Mouse (Mus musculus) midbrain, postnatal 0 days (tissue): ENCODE measurements around the gene Kmt2d. TPM values are rescaled to one million over a fixed set of nuclear protein-coding genes. Genes with fewer than 3 reads are reported as not detected.

Experiments used
- ATAC-seq: fragments of 200-750 bp; cut with Nextera tagmentation; 2 replicates; pipeline ENCODE4 v1.8.0; 2017; ENCODE audit warnings: moderate number of reproducible peaks, mild to moderate bottlenecking, moderate TSS enrichment, moderate library complexity; ENCODE audit not compliant: low FRiP score
- DNase-seq: peaks from one replicate; pipeline ENCODE4 v3.0.0-alpha.2; 2015; ENCODE audit warnings: low spot score
- H3K27ac ChIP-seq: fragments of 300-500 bp; sonication (generic); 2 replicates; pipeline ENCODE4 v1.5.1; 2014; ENCODE audit warnings: low read depth, mild to moderate bottlenecking, low read length, mixed read lengths
- H3K27me3 ChIP-seq: fragments of 300-500 bp; sonication (generic); 2 replicates; pipeline ENCODE4 v1.6.1; 2014; ENCODE audit warnings: low read length, control low read depth, mixed read lengths; ENCODE audit not compliant: insufficient read depth
- H3K36me3 ChIP-seq: fragments of 300-500 bp; sonication (generic); 2 replicates; pipeline ENCODE4 v1.6.1; 2014; ENCODE audit warnings: low read length, control low read depth, mixed read lengths; ENCODE audit not compliant: insufficient read depth
- H3K4me1 ChIP-seq: fragments of 300-500 bp; sonication (generic); 2 replicates; pipeline ENCODE4 v1.6.1; 2014; ENCODE audit warnings: mild to moderate bottlenecking, control low read depth, antibody characterized with exemption, low read length, mixed read lengths; ENCODE audit not compliant: insufficient read depth
- H3K4me2 ChIP-seq: fragments of 300-500 bp; sonication (generic); 2 replicates; pipeline ENCODE4 v1.6.1; 2014; ENCODE audit warnings: low read depth, mild to moderate bottlenecking, low read length, mixed read lengths; ENCODE audit not compliant: poor library complexity, severe bottlenecking
- H3K4me3 ChIP-seq: fragments of 300-500 bp; sonication (generic); 2 replicates; pipeline ENCODE4 v1.5.1; 2014; ENCODE audit warnings: low read depth, mild to moderate bottlenecking, low read length, moderate library complexity
- H3K9ac ChIP-seq: fragments of 300-500 bp; sonication (generic); replicated peaks from 2 replicates; pipeline ENCODE4 v1.6.1; 2014; ENCODE audit warnings: mild to moderate bottlenecking, low read length, moderate library complexity, mixed read lengths; ENCODE audit not compliant: poor library complexity, severe bottlenecking
- H3K9me3 ChIP-seq: fragments of 300-500 bp; sonication (generic); 2 replicates; pipeline ENCODE4 v1.6.1; 2016; ENCODE audit warnings: low read length, control low read depth
- CTCF ChIP-seq: IDR thresholded peaks from 2 replicates; pipeline ENCODE4 v1.5.1; 2016; ENCODE audit warnings: antibody characterized with exemption, mild to moderate bottlenecking
- WGBS: fragments of 180-500 bp; shearing (Covaris S2); extraction: QIAGEN DNeasy Blood & Tissue Kit; methylation state at CpG from one replicate; pipeline ENCODE4 v1.1.7; 2014; 5-methylcytosine and 5-hydroxymethylcytosine counted together
- polyA plus RNA-seq: library from polyadenylated mRNA; unstranded; fragments of >200 nt; fragmentation: Nextera tagmentation; extraction: Ambion mirVana; gene quantifications from 2 replicates; pipeline ENCODE4 v1.2.1, GENCODE M21; 2015
- total RNA-seq: library from RNA; depleted of rRNA; stranded (reverse); fragments of >200 nt; gene quantifications from 2 replicates; pipeline ENCODE4 v1.2.3, GENCODE M21; 2014

Kmt2d gene
- total and polyA plus RNA-seq, 2 experiments from 2014 or later: 7.7 to 32.5 TPM

- WGBS: 11% methylated on average over 19 of the region's 19 CpGs
- ATAC-seq: no peak
Measured at GRCm38 (mm10) chr15:98891198-98891742, 20.3 kb upstream of the Kmt2d start.

GRCm38 (mm10) chr15:98887526-98887925 lies 16.5 kb upstream of the Kmt2d start:
- ATAC-seq (no peak), DNase-seq (no peak)
- Histone ChIP-seq H3K9me3 (no peaks in the 10 kb centered on the region), H3K4me2 (no peak overlapping the region), H3K4me1 (no peaks in the 10 kb centered on the region), H3K27ac (no peak overlapping the region), H3K36me3 (no peaks in the 10 kb centered on the region), H3K4me3 (no peak overlapping the region), H3K27me3 (no peaks in the 10 kb centered on the region), H3K9ac (no peak overlapping the region)
- no peak for TF ChIP-seq CTCF
- WGBS: 85% methylated on average over 7 of the region's 7 CpGs

More at GRCm38 (mm10) chr15:98891198-98891742, 20.3 kb upstream of the Kmt2d start:
- Histone ChIP-seq H3K4me3 (no peak overlapping the region), H3K4me2 (no peak overlapping the region), H3K9ac (no peak overlapping the region), H3K4me1 (peaks cover 19% of the 10 kb centered on the region; the same call in 1 of the 2 replicates), H3K36me3 (no peaks in the 10 kb centered on the region), H3K9me3 (no peaks in the 10 kb centered on the region), H3K27me3 (peaks cover 25% of the 10 kb centered on the region), H3K27ac (no peak overlapping the region)
- no peak for DNase-seq
- TF ChIP-seq CTCF: no peak

- no peak for TF ChIP-seq CTCF
- Histone ChIP-seq H3K36me3 (no peaks in the 10 kb centered on the region), H3K9me3 (no peaks in the 10 kb centered on the region), H3K4me3 (no peak overlapping the region), H3K27ac (no peak overlapping the region), H3K4me2 (no peak overlapping the region), H3K27me3 (no peaks in the 10 kb centered on the region), H3K9ac (no peak overlapping the region), H3K4me1 (no peaks in the 10 kb centered on the region)
- 65% methylated on average over 8 of the region's 8 CpGs for WGBS
- DNase-seq: no peak
- ATAC-seq: no peak
Measured at GRCm38 (mm10) chr15:98886667-98887387, 15.8 kb upstream of the Kmt2d start.

DNA sequence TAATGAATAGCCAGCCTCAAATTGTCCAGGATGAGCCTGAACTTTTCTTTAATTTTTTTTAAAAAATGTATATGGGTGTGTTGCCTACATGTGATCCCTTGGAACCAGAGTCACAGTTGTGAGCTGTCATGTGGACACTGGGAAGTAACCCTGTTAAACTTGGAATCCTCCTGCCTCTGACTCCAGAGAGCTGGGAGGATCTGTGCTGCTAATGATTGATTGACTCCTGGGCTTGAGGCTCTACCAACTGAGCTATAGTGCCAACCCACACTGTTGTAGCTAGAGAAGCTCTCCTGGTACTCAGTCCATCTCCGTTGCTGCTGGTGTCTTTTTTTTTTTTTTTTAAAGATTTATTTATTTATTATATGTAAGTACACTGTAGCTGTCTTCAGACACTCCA lies 13.1 kb upstream of the Kmt2d start:
- H3K9ac ChIP-seq: no peak overlapping the region
- no peak for TF ChIP-seq CTCF
- no peak for DNase-seq
- no peak overlapping the region for H3K27ac ChIP-seq
- 85% methylated on average over 1 of the region's 1 CpGs for WGBS
- no peaks in the 10 kb centered on the region for H3K9me3 ChIP-seq
- no peaks in the 10 kb centered on the region for H3K27me3 ChIP-seq
- H3K4me2 ChIP-seq: no peak overlapping the region
- no peaks in the 10 kb centered on the region for H3K36me3 ChIP-seq
- 0 out of 2 replicates have a peak, but pooled peaks cover 2% of the 10 kb centered on the region for H3K4me1 ChIP-seq
- H3K4me3 ChIP-seq: no peak overlapping the region
- no peak for ATAC-seq

DNA sequence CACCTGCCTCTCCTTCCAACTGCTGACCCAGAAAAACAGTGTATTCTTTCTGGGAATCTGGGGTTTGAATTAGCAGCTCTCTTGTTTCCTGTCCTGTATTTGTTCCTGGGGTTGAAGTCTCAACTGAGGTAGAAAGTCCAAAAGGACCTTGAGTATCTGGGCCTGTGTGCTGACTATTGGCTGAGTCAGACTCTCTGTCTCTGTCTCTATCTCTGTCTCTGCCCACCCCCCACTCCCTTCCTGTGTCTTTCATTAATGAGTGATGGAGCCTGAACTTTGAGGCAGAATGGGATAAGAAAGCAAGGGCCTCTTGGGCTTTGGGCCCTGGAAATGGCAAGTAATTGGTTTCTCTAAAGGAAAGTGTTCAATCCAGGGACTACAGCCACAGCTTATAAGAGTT lies 12.7 kb upstream of the Kmt2d start:
- no peak overlapping the region for H3K4me2 ChIP-seq
- no peak for TF ChIP-seq CTCF

DNA sequence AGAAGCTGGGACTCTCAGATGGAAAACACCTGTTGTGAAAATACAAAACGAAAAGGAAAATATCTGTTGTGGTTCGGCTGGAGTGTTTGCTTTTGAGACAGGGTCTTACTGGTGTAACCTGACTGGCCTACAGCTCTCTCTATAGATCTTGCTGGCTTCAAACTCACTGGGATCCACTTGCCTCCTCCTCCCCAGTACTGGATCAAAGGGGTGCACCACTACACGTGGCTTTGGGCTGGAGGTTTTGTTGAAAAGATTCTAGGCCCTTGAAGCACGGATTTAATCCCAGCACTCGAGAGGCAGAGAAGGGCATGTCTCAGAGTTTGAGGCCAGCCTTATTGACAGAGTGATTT lies 10.6 kb upstream of the Kmt2d start:
- 5% methylated on average over 5 of the region's 5 CpGs for WGBS

More for the DNA sequence above, 12.7 kb upstream of the Kmt2d start:
- H3K4me1 ChIP-seq: 0 out of 2 replicates have a peak, but pooled peaks cover 2% of the 10 kb centered on the region
- ATAC-seq (no peak), DNase-seq (no peak)
- H3K9ac ChIP-seq: no peak overlapping the region
- H3K36me3 ChIP-seq: no peaks in the 10 kb centered on the region
- no peaks in the 10 kb centered on the region for H3K9me3 ChIP-seq
- no peak overlapping the region for H3K4me3 ChIP-seq
- H3K27me3 ChIP-seq: no peaks in the 10 kb centered on the region
- no peak overlapping the region for H3K27ac ChIP-seq

More for the DNA sequence above, 10.6 kb upstream of the Kmt2d start:
- peak; percentile 29; the same call in 1 of the 2 replicates for ATAC-seq
- no peaks in the 10 kb centered on the region for H3K9me3 ChIP-seq
- H3K36me3 ChIP-seq: no peaks in the 10 kb centered on the region
- H3K4me1 ChIP-seq: 0 out of 2 replicates have a peak, but pooled peaks cover 2% of the 10 kb centered on the region
- no peaks in the 10 kb centered on the region for H3K27me3 ChIP-seq
- no peak for TF ChIP-seq CTCF
- peak overlapping the region; percentile 71 for H3K4me2 ChIP-seq
- no peak overlapping the region for H3K9ac ChIP-seq
- peak overlapping the region; percentile 51 for H3K4me3 ChIP-seq
- no peak overlapping the region for H3K27ac ChIP-seq
- DNase-seq: no peak
